Mouse (Mus musculus): ENCODE measurements around the gene Slc35b2. TPM values are rescaled to one million over a fixed set of nuclear protein-coding genes. Genes with fewer than 3 reads are reported as not detected.

The Slc35b2 gene
- total RNA-seq, 2 experiments from 2014 or later: 27.6 to 32.7 TPM

DNA sequence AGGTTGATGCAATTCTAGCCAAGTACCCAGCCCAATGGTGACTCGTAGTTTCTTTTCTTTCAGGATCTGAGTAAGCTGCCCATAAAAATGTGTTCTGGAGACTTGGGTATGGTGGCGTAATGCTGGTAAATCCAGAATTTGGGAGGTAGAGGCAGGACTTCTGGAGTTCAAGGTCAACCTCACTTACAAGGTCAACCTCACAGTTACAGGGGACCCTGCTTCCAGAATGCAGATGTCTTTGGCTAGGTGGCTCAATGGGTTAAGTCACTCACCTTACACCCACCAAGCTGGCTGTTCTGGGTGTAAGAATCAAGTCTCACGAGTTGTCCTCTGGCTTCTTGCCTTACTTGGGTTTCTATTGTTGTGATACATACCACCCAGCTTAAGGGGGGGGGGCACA is 53.0 kb downstream of the Slc35b2 start:
- intact Hi-C loops (cut with DNase I): no loop called here
- no peak for DNase-seq

Other genes with a start within 250 kb of the Slc35b2 start
- 10 to 100 TPM; 36.2 to 38.2 TPM for gene Cdc5l, start 130.1 kb upstream of the Slc35b2 start, total RNA-seq (2021)
- under 1 TPM in 1 of 2 experiments, not detected in 1; 0.27 TPM for gene Spats1, start 88.5 kb upstream of the Slc35b2 start, total RNA-seq (2021)
- gene Aars2, start 57.0 kb upstream of the Slc35b2 start, total RNA-seq (2021): 10 to 100 TPM; 19.4 to 19.6 TPM
- not detected for gene Tcte1, start 40.4 kb upstream of the Slc35b2 start, total RNA-seq (2021)
- under 1 TPM in 1 of 2 experiments, not detected in 1; 0.08 TPM for gene Tmem151b, start 14.2 kb upstream of the Slc35b2 start, total RNA-seq (2021)
- 1 to 10 TPM; 1.4 to 1.5 TPM for gene Nfkbie, start 8.2 kb upstream of the Slc35b2 start, total RNA-seq (2021)
- gene Hsp90ab1, start 9.4 kb downstream of the Slc35b2 start, total RNA-seq (2021): 1,000 to 10,000 TPM; 1,126 to 1,337 TPM
- 10 to 100 TPM; 66.7 to 73.5 TPM for gene Slc29a1, start 35.7 kb downstream of the Slc35b2 start, total RNA-seq (2021)
- gene Mymx, start 38.2 kb downstream of the Slc35b2 start, total RNA-seq (2021): not detected
- not detected for gene Capn11, start 95.5 kb downstream of the Slc35b2 start, total RNA-seq (2021)
- 100 to 1,000 TPM; 140 to 155 TPM for gene Mrpl14, start 122.4 kb downstream of the Slc35b2 start, total RNA-seq (2021)
- 10 to 100 TPM; 84.6 to 88.1 TPM for gene Tmem63b, start 123.0 kb downstream of the Slc35b2 start, total RNA-seq (2021)
- gene 1600014C23Rik, start 170.0 kb downstream of the Slc35b2 start, total RNA-seq (2021): not detected